Mouse (Mus musculus): ENCODE data around the gene Frem1. TPM values are rescaled to one million over a fixed set of nuclear protein-coding genes. Genes with fewer than 3 reads are reported as not detected.

The Frem1 gene
- polyA plus RNA-seq, 1 experiment: 1.9 TPM

DNA sequence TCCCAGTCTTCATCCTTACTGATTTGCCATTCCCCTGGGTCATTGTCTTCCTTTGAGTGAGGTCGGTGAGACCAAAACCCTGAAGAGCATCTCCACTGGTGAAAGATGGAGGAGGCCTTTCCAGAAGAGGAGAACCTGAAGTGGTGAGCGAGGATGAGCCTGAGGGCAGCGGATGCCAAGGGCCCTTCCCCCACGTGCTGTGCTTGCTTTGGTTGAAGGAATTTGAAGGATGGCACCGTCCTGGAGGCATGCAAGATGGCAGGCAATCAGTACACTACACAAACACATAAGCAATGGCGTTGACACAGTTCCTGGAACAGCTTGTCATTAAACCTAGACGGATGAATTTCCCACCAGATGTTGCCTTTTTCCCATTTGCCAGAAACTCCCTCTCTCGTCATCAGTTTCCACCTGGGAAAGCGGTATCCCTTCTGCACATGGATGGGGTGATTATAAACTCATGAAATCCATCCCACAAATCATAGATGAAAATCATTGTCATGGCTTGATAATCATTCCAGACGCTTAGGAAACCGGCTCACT, 137.5 kb downstream of the Frem1 start:
- Histone ChIP-seq H3K27ac (ENCODE audit: control insufficient read depth, insufficient read depth, low read depth, low read length) (no peak overlapping the region), H3K4me1 (ENCODE audit: control insufficient read depth, insufficient read depth, low read length) (no peaks in the 10 kb centered on the region)
- TF ChIP-seq POLR2A (IDR thresholded peaks at IDR 0.05; ENCODE audit: control insufficient read depth, low read depth, low read length) (no peak), CTCF (IDR thresholded peaks at IDR 0.05; ENCODE audit: control insufficient read depth, insufficient read depth, insufficient replicate concordance, low read depth, low read length) (no peak)

DNA sequence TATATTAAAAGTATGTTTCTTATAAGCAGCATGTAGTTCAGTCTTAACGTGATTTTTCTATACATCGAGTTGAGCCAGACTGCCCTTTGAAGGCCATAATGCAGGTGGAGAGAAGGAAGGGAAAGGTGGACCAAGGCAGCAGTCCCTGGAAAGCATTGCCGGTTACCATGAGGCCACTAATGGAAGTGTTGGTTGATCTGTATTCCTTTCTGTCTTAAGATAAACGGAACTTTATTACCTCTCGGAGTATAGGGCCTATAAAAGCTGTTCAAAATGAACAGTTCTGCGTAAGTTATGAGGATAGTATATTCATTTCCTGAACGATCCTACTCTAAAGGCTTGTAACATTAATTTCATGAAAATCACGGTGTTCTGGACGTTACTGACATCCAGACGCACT, 156.9 kb downstream of the Frem1 start:
- no peaks in the 10 kb centered on the region for H3K27me3 ChIP-seq (ENCODE audit: control insufficient read depth, insufficient read depth, low read length)

More for the DNA sequence above, 137.5 kb downstream of the Frem1 start:
- Histone ChIP-seq H3K36me3 (ENCODE audit: control insufficient read depth, insufficient read depth, low read length) (no peaks in the 10 kb centered on the region), H3K27me3 (ENCODE audit: control insufficient read depth, insufficient read depth, low read length) (no peaks in the 10 kb centered on the region), H3K4me3 (ENCODE audit: control insufficient read depth, low read depth, low read length) (no peak overlapping the region)

GRCm38 (mm10) chr4:82892247-82892646, 159.9 kb downstream of the Frem1 start:
- Histone ChIP-seq H3K4me1 (ENCODE audit: control insufficient read depth, insufficient read depth, low read length) (no peaks in the 10 kb centered on the region), H3K4me3 (ENCODE audit: control insufficient read depth, low read depth, low read length) (no peak overlapping the region), H3K27ac (ENCODE audit: control insufficient read depth, insufficient read depth, low read depth, low read length) (no peak overlapping the region), H3K36me3 (ENCODE audit: control insufficient read depth, insufficient read depth, low read length) (no peaks in the 10 kb centered on the region), H3K27me3 (ENCODE audit: control insufficient read depth, insufficient read depth, low read length) (no peaks in the 10 kb centered on the region)
- TF ChIP-seq CTCF (IDR thresholded peaks at IDR 0.05; ENCODE audit: control insufficient read depth, insufficient read depth, insufficient replicate concordance, low read depth, low read length) (no peak), POLR2A (IDR thresholded peaks at IDR 0.05; ENCODE audit: control insufficient read depth, low read depth, low read length) (no peak)

More for the DNA sequence above, 156.9 kb downstream of the Frem1 start:
- H3K27ac ChIP-seq (ENCODE audit: control insufficient read depth, insufficient read depth, low read depth, low read length): no peak overlapping the region
- no peaks in the 10 kb centered on the region for H3K4me1 ChIP-seq (ENCODE audit: control insufficient read depth, insufficient read depth, low read length)
- no peak for TF ChIP-seq POLR2A (IDR thresholded peaks at IDR 0.05; ENCODE audit: control insufficient read depth, low read depth, low read length)
- no peak for TF ChIP-seq CTCF (IDR thresholded peaks at IDR 0.05; ENCODE audit: control insufficient read depth, insufficient read depth, insufficient replicate concordance, low read depth, low read length)
- no peak overlapping the region for H3K4me3 ChIP-seq (ENCODE audit: control insufficient read depth, low read depth, low read length)
- no peaks in the 10 kb centered on the region for H3K36me3 ChIP-seq (ENCODE audit: control insufficient read depth, insufficient read depth, low read length)

DNA sequence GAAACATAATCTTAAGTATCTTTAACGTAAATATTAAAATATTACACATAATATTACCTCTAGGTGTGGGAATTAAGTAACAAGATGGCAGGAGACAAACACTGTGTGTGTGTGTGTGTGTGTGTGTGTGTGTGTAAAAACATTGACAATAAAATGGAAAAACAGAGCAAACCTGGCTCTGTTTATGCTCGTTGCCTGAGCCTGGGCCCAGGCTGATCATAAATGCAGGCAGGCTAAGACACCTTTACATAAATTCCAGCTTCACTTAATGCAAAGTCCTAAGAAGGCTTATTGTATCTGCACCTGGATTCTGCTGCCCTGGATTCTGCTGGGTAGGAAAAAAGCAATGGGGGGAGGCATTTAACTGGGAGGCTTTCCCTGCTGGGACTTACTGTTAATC, 160.6 kb downstream of the Frem1 start:
- TF ChIP-seq POLR2A (IDR thresholded peaks at IDR 0.05; ENCODE audit: control insufficient read depth, low read depth, low read length) (no peak), CTCF (IDR thresholded peaks at IDR 0.05; ENCODE audit: control insufficient read depth, insufficient read depth, insufficient replicate concordance, low read depth, low read length) (no peak)
- no peaks in the 10 kb centered on the region for H3K36me3 ChIP-seq (ENCODE audit: control insufficient read depth, insufficient read depth, low read length)
- H3K27ac ChIP-seq (ENCODE audit: control insufficient read depth, insufficient read depth, low read depth, low read length): no peak overlapping the region
- no peaks in the 10 kb centered on the region for H3K27me3 ChIP-seq (ENCODE audit: control insufficient read depth, insufficient read depth, low read length)
- no peaks in the 10 kb centered on the region for H3K4me1 ChIP-seq (ENCODE audit: control insufficient read depth, insufficient read depth, low read length)
- H3K4me3 ChIP-seq (ENCODE audit: control insufficient read depth, low read depth, low read length): no peak overlapping the region

- TF ChIP-seq POLR2A (IDR thresholded peaks at IDR 0.05; ENCODE audit: control insufficient read depth, low read depth, low read length) (no peak), CTCF (IDR thresholded peaks at IDR 0.05; ENCODE audit: control insufficient read depth, insufficient read depth, insufficient replicate concordance, low read depth, low read length) (no peak)
- Histone ChIP-seq H3K4me1 (ENCODE audit: control insufficient read depth, insufficient read depth, low read length) (no peaks in the 10 kb centered on the region), H3K27me3 (ENCODE audit: control insufficient read depth, insufficient read depth, low read length) (no peaks in the 10 kb centered on the region), H3K4me3 (ENCODE audit: control insufficient read depth, low read depth, low read length) (no peak overlapping the region), H3K27ac (ENCODE audit: control insufficient read depth, insufficient read depth, low read depth, low read length) (no peak overlapping the region), H3K36me3 (ENCODE audit: control insufficient read depth, insufficient read depth, low read length) (no peaks in the 10 kb centered on the region)
These were observed 161.1 kb downstream of the Frem1 start for GRCm38 (mm10) chr4:82891049-82891448.

DNA sequence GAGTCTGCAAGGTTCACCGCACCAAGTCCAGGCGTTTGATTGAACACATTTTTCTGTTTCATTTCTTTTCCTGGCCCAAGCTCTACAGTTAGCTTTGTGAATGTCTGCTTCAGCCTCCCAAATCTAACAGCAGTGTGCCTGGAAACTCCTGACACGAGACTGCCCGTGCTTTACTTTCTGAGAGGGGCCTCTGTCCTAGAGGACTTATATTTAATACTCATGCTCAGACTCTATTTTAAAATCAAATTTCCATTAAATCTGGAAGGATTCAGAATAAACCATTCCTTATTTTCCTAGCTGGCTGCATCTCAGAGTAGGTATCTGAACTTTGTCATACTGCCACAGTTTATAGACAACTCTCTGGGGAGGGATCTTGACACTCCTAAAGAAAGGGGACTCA, 161.6 kb downstream of the Frem1 start:
- no peaks in the 10 kb centered on the region for H3K4me1 ChIP-seq (ENCODE audit: control insufficient read depth, insufficient read depth, low read length)
- H3K36me3 ChIP-seq (ENCODE audit: control insufficient read depth, insufficient read depth, low read length): no peaks in the 10 kb centered on the region
- H3K27me3 ChIP-seq (ENCODE audit: control insufficient read depth, insufficient read depth, low read length): no peaks in the 10 kb centered on the region
- H3K4me3 ChIP-seq (ENCODE audit: control insufficient read depth, low read depth, low read length): no peak overlapping the region
- H3K27ac ChIP-seq (ENCODE audit: control insufficient read depth, insufficient read depth, low read depth, low read length): no peak overlapping the region
- TF ChIP-seq CTCF (IDR thresholded peaks at IDR 0.05; ENCODE audit: control insufficient read depth, insufficient read depth, insufficient replicate concordance, low read depth, low read length) (no peak), POLR2A (IDR thresholded peaks at IDR 0.05; ENCODE audit: control insufficient read depth, low read depth, low read length) (no peak)

DNA sequence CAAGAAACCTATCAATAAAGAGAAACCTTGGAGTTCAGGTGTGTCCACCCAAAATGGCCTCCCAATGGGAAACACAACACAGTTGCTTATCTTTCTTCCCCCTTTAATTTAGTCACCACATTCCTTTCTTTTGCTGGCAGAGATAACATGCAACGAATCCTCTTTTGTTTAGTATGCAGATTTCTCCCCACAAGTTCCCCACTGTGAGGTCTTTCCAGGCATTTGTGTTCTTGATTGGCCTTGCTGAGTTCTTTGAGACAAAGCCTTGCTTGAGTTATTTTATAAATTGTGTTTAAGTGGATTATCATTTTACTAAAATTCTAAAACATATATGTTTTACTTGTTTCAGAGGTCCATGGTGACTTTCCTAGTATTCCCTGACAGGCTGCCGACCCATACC, 166.0 kb downstream of the Frem1 start:
- H3K27ac ChIP-seq (ENCODE audit: control insufficient read depth, insufficient read depth, low read depth, low read length): no peak overlapping the region
- H3K36me3 ChIP-seq (ENCODE audit: control insufficient read depth, insufficient read depth, low read length): no peaks in the 10 kb centered on the region
- H3K27me3 ChIP-seq (ENCODE audit: control insufficient read depth, insufficient read depth, low read length): no peaks in the 10 kb centered on the region
- H3K4me3 ChIP-seq (ENCODE audit: control insufficient read depth, low read depth, low read length): no peak overlapping the region
- H3K4me1 ChIP-seq (ENCODE audit: control insufficient read depth, insufficient read depth, low read length): no peaks in the 10 kb centered on the region
- TF ChIP-seq POLR2A (IDR thresholded peaks at IDR 0.05; ENCODE audit: control insufficient read depth, low read depth, low read length) (no peak), CTCF (IDR thresholded peaks at IDR 0.05; ENCODE audit: control insufficient read depth, insufficient read depth, insufficient replicate concordance, low read depth, low read length) (no peak)

DNA sequence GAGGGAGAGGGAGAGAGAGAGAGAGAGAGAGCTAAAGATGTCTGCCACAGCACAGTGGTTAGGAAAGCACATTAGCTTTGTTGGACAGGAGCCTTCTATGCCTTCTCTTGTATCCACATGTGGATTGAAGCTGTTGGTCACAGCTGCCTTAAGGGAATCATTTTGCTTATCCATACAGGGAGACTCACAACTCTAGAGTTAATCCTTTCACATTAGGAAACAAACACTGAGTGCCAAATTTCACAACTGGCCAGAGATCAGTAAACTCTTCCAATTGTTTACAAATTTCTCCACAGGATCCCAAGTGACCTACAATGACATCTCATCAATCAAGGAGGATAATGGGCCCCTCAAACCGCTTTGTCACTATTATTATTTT, 166.6 kb downstream of the Frem1 start:
- no peaks in the 10 kb centered on the region for H3K36me3 ChIP-seq (ENCODE audit: control insufficient read depth, insufficient read depth, low read length)
- no peaks in the 10 kb centered on the region for H3K27me3 ChIP-seq (ENCODE audit: control insufficient read depth, insufficient read depth, low read length)
- H3K4me3 ChIP-seq (ENCODE audit: control insufficient read depth, low read depth, low read length): no peak overlapping the region
- TF ChIP-seq POLR2A (IDR thresholded peaks at IDR 0.05; ENCODE audit: control insufficient read depth, low read depth, low read length) (no peak), CTCF (IDR thresholded peaks at IDR 0.05; ENCODE audit: control insufficient read depth, insufficient read depth, insufficient replicate concordance, low read depth, low read length) (no peak)
- no peak overlapping the region for H3K27ac ChIP-seq (ENCODE audit: control insufficient read depth, insufficient read depth, low read depth, low read length)
- no peaks in the 10 kb centered on the region for H3K4me1 ChIP-seq (ENCODE audit: control insufficient read depth, insufficient read depth, low read length)

All from testis, adult 2 months (tissue).